22 mouse cellular contexts compared by ENCODE assay signal in the genomic region with DNA sequence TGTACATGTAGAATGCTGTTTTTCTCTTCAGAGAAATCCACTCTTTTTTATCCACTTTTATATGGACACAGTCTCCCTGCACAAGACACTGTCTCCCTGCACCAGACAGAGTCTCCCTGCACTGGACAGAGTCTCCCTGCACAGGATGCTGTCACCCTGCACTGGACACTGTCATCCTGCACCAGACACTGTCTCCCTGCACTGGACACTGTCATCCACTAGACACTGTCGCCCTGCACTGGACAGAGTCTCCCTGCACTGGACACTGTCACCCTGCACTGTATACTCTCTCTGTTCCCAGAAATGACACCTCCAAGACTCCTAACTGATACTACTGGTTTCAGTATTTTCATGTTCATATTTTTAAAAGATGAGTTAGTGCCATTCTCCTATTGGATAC.
DNase-seq lines count a peak whose midpoint lies in the region; ATAC-seq lines count a peak whose summit lies in the region.
"Had no signal": no experiment of that assay in that cellular context is flagged by ENCODE, and none has a peak within 500 bp of the region (broad histone marks: within the 10 kb centered on the region; RNA-seq: fewer than 3 reads in every experiment).

No protein-coding gene starts in this region.

- H3K4me3 ChIP-seq in heart, embryonic 12.5 days: no peak overlapping the region
- no peak overlapping the region for H3K4me3 ChIP-seq in lung, embryonic 15.5 days
- H3K4me3 ChIP-seq in megakaryocyte, embryonic 14.5 days (replicated peaks): peak overlapping the region; percentile 67
- H3K4me3 ChIP-seq: embryonic facial prominence, embryonic 13.5 days; embryonic facial prominence, embryonic 15.5 days; erythroblast, embryonic 14.5 days; forebrain, embryonic 10.5 days; forebrain, embryonic 12.5 days had no signal

- H3K27me3 ChIP-seq in heart, embryonic 12.5 days (replicated peaks): no peaks in the 10 kb centered on the region
- no peaks in the 10 kb centered on the region for H3K27me3 ChIP-seq in lung, embryonic 15.5 days
- no peaks in the 10 kb centered on the region for H3K27me3 ChIP-seq in megakaryocyte, embryonic 14.5 days (replicated peaks)
- H3K27me3 ChIP-seq: embryonic facial prominence, embryonic 13.5 days; embryonic facial prominence, embryonic 15.5 days; forebrain, embryonic 12.5 days had no signal

- ATAC-seq in heart, embryonic 12.5 days (ENCODE audit: insufficient number of reproducible peaks, low FRiP score): peak; percentile 66; the same call in 1 of the 2 replicates
- ATAC-seq in lung, embryonic 15.5 days (ENCODE audit: borderline replicate concordance, extremely low read depth, low FRiP score, low TSS enrichment): 0 out of 2 replicates have a peak, but pooled peaks have one; percentile 19
- no peak for ATAC-seq in megakaryocyte, adult 5-6 weeks (ENCODE audit: poor library complexity, severe bottlenecking)
- ATAC-seq: forebrain, embryonic 14.5 days had no signal

- no peaks in the 10 kb centered on the region for H3K36me3 ChIP-seq in heart, embryonic 12.5 days
- H3K36me3 ChIP-seq in lung, embryonic 15.5 days: no peaks in the 10 kb centered on the region
- H3K36me3 ChIP-seq in megakaryocyte, embryonic 14.5 days (replicated peaks; ENCODE audit: low read length): no peaks in the 10 kb centered on the region
- H3K36me3 ChIP-seq: embryonic facial prominence, embryonic 13.5 days; embryonic facial prominence, embryonic 15.5 days; forebrain, embryonic 10.5 days; forebrain, embryonic 12.5 days had no signal

- 41% methylated on average over 1 of the region's 1 CpGs for WGBS in heart, embryonic 12.5 days
- WGBS in lung, embryonic 15.5 days: 69% methylated on average over 1 of the region's 1 CpGs

- DNase-seq in heart, postnatal 25 days (ENCODE audit: low spot score): no peak
- no peak for DNase-seq in lung, postnatal 36 days
- DNase-seq: adrenal gland, adult 2 months; adrenal gland, postnatal 10 days; adrenal gland, postnatal 25 days; cerebellum, adult 11 months; cerebellum, adult 18-20 months; cerebellum, adult 8-10 months; cerebellum, adult 9-11 months; cerebellum, postnatal 14 days; cerebellum, postnatal 36 days; embryo, embryonic 11 days had no signal

- H3K4me1 ChIP-seq in heart, embryonic 12.5 days (replicated peaks): peaks cover 9% of the 10 kb centered on the region; the same call in 1 of the 2 replicates
- H3K4me1 ChIP-seq in lung, embryonic 15.5 days: no peaks in the 10 kb centered on the region
- no peaks in the 10 kb centered on the region for H3K4me1 ChIP-seq in megakaryocyte, embryonic 14.5 days
- H3K4me1 ChIP-seq: embryonic facial prominence, embryonic 13.5 days; embryonic facial prominence, embryonic 15.5 days; forebrain, embryonic 12.5 days had no signal

- H3K9me3 ChIP-seq in heart, embryonic 12.5 days (replicated peaks): no peaks in the 10 kb centered on the region
- no peaks in the 10 kb centered on the region for H3K9me3 ChIP-seq in lung, embryonic 15.5 days
- no peaks in the 10 kb centered on the region for H3K9me3 ChIP-seq in megakaryocyte, embryonic 14.5 days
- H3K9me3 ChIP-seq: embryonic facial prominence, embryonic 13.5 days; embryonic facial prominence, embryonic 15.5 days; forebrain, embryonic 10.5 days; forebrain, embryonic 12.5 days had no signal

- no peak overlapping the region for H3K4me2 ChIP-seq in heart, embryonic 12.5 days
- no peak overlapping the region for H3K4me2 ChIP-seq in lung, embryonic 15.5 days
- H3K4me2 ChIP-seq: embryonic facial prominence, embryonic 13.5 days; embryonic facial prominence, embryonic 15.5 days; forebrain, embryonic 12.5 days had no signal

- no peak overlapping the region for H3K9ac ChIP-seq in heart, embryonic 12.5 days
- H3K9ac ChIP-seq in lung, embryonic 15.5 days: no peak overlapping the region
- H3K9ac ChIP-seq: embryonic facial prominence, embryonic 13.5 days; embryonic facial prominence, embryonic 15.5 days; forebrain, embryonic 12.5 days had no signal

- intact Hi-C loops in heart, postnatal 25 days (cut with DNase I): no loop called here

- no peak overlapping the region for H3K27ac ChIP-seq in heart, embryonic 12.5 days (ENCODE audit: poor library complexity, severe bottlenecking)
- H3K27ac ChIP-seq in lung, embryonic 15.5 days: no peak overlapping the region
- H3K27ac ChIP-seq: embryonic facial prominence, embryonic 13.5 days; embryonic facial prominence, embryonic 15.5 days; forebrain, embryonic 10.5 days; forebrain, embryonic 12.5 days had no signal
